Mouse (Mus musculus) limb, embryonic 14.5 days (tissue): ENCODE results near the gene Map2k7. TPM values are rescaled to one million over a fixed set of nuclear protein-coding genes. Genes with fewer than 3 reads are reported as not detected.

Experiments
- ATAC-seq: fragments of 200-750 bp; cut with Nextera tagmentation; 2 replicates; pipeline ENCODE4 v1.8.0; 2017; ENCODE audit warnings: low read depth, moderate number of reproducible peaks, moderate TSS enrichment; ENCODE audit not compliant: low FRiP score
- DNase-seq: peaks from one replicate; pipeline ENCODE4 v3.0.0-alpha.2; 2015; ENCODE audit warnings: low spot score
- H3K27ac ChIP-seq: fragments of 300-500 bp; sonication (generic); replicated peaks from 2 replicates; pipeline ENCODE4 v1.5.1; 2014; ENCODE audit warnings: low read depth, mild to moderate bottlenecking, low read length, moderate library complexity, mixed read lengths
- H3K27me3 ChIP-seq: fragments of 300-500 bp; sonication (generic); 2 replicates; pipeline ENCODE4 v1.6.1; 2014; ENCODE audit warnings: low read length, mixed read lengths; ENCODE audit not compliant: control insufficient read depth, insufficient read depth
- H3K36me3 ChIP-seq: fragments of 300-500 bp; sonication (generic); 2 replicates; pipeline ENCODE4 v1.6.1; 2014; ENCODE audit warnings: mild to moderate bottlenecking, low read length, moderate library complexity, mixed read lengths; ENCODE audit not compliant: control insufficient read depth, insufficient read depth
- H3K4me1 ChIP-seq: fragments of 300-500 bp; sonication (generic); 2 replicates; pipeline ENCODE4 v1.6.1; 2014; ENCODE audit warnings: antibody characterized with exemption, low read length, mixed read lengths; ENCODE audit not compliant: control insufficient read depth, insufficient read depth
- H3K4me2 ChIP-seq: fragments of 300-500 bp; sonication (generic); replicated peaks from 2 replicates; pipeline ENCODE4 v1.6.1; 2014; ENCODE audit warnings: low read depth, mild to moderate bottlenecking, low read length, moderate library complexity; ENCODE audit not compliant: severe bottlenecking
- H3K4me3 ChIP-seq: fragments of 300-500 bp; sonication (generic); replicated peaks from 2 replicates; pipeline ENCODE4 v1.5.1; 2014; ENCODE audit warnings: low read length
- H3K9ac ChIP-seq: fragments of 300-500 bp; sonication (generic); 2 replicates; pipeline ENCODE4 v1.6.1; 2014; ENCODE audit warnings: mild to moderate bottlenecking, low read depth, low read length, moderate library complexity; ENCODE audit not compliant: severe bottlenecking
- H3K9me3 ChIP-seq: fragments of 300-500 bp; sonication (generic); 2 replicates; pipeline ENCODE4 v1.6.1; 2016; ENCODE audit warnings: low read length; ENCODE audit not compliant: control insufficient read depth
- POLR2A ChIP-seq: fragments of 200-500 bp; IDR thresholded peaks from 2 replicates; pipeline ENCODE4 v1.8.0; 2012; ENCODE audit warnings: inconsistent platforms, mild to moderate bottlenecking, moderate library complexity, borderline replicate concordance; ENCODE audit not compliant: insufficient read depth, insufficient read length; ENCODE audit errors: extremely low read depth
- WGBS: fragments of 180-500 bp; shearing (Covaris S2); extraction: QIAGEN DNeasy Blood & Tissue Kit; methylation state at CpG from one replicate; pipeline ENCODE4 v1.1.7; 2014; 5-methylcytosine and 5-hydroxymethylcytosine counted together
- polyA plus RNA-seq, 2 experiments: library from polyadenylated mRNA; depleted of rRNA in 1 of 2; stranded (reverse) in 1 of 2; unstranded in 1 of 2; fragments of >200 nt; fragmentation: Nextera tagmentation in 1 of 2; extraction: Ambion mirVana in 1 of 2; gene quantifications; 2 replicates each; pipeline versions ENCODE4 v1.2.1 to v1.2.3; 2012 to 2014

The Map2k7 gene
- polyA plus RNA-seq, 2 experiments, result 18.5 to 65.3 TPM

DNA sequence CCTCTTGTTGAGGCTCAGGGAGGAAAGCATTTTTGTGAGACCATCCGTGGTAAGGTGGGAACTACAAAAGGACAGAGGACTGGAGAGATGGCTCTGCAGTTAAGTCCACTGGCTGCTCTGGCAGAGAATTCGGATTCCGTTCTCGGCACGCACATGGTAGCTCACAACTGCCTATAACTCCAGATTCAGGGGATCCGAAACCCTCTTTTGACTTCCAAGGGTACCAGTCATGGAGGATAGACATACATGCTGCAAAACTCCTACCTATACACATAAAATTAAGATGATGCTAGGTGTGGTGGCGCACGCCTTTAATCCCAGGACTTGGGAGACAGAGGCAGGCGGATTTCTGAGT is 37.5 kb downstream of the Map2k7 start:
- Histone ChIP-seq H3K4me1 (peaks cover 4% of the 10 kb centered on the region), H3K4me3 (peak overlapping the region; percentile 83), H3K27ac (peak overlapping the region; percentile 41; the same call in 1 of the 2 replicates), H3K9me3 (no peaks in the 10 kb centered on the region), H3K36me3 (peaks cover 26% of the 10 kb centered on the region), H3K27me3 (no peaks in the 10 kb centered on the region), H3K9ac (peak overlapping the region; percentile 77), H3K4me2 (peak overlapping the region; percentile 58)
- no peak for TF ChIP-seq POLR2A
- DNase-seq (no peak), ATAC-seq (peak; percentile 31)
- 21% methylated on average over 9 of the region's 9 CpGs for WGBS

DNA sequence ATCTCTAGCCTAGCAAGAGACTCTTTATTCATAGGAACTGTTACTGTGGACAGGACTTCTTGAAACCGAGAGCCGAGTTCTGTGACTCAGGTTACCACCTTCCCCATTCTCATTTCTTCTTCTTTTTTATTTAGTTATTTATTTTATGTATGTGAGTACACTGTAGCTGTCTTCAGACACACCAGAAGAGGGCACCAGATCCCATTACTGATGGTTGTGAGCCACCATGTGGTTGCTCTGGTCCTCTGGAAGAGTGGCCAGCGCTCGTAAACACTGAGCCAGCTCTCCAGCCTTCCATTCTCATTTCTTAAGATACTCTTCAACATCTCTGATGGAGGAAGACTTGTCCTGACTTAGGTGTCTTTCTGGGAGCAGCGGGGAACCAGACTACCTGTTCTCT is 54.2 kb downstream of the Map2k7 start:
- Histone ChIP-seq H3K4me2 (no peak overlapping the region), H3K9ac (no peak overlapping the region), H3K4me1 (no peaks in the 10 kb centered on the region), H3K27ac (no peak overlapping the region), H3K9me3 (no peaks in the 10 kb centered on the region), H3K27me3 (no peaks in the 10 kb centered on the region), H3K36me3 (peaks cover 96% of the 10 kb centered on the region), H3K4me3 (no peak overlapping the region)
- WGBS, result 86% methylated on average over 5 of the region's 5 CpGs
- TF ChIP-seq POLR2A, result no peak
- no peak for ATAC-seq
- no peak for DNase-seq

Other genes starting within 250 kb of the Map2k7 start
- gene Cd209f, start 132.9 kb upstream of the Map2k7 start, polyA plus RNA-seq (2012; rRNA removed), result 0.09 TPM in 1 of 2 replicates, not detected in the other
- not detected in 2 replicates for gene Cd209f, start 132.9 kb upstream of the Map2k7 start, polyA plus RNA-seq (2014; fragmentation: Nextera tagmentation; extraction: Ambion mirVana)
- not detected in 2 replicates for gene Cd209g, start 104.6 kb upstream of the Map2k7 start, polyA plus RNA-seq (2012; rRNA removed)
- not detected in 2 replicates for gene Cd209g, start 104.6 kb upstream of the Map2k7 start, polyA plus RNA-seq (2014; fragmentation: Nextera tagmentation; extraction: Ambion mirVana)
- 35.9 and 44.4 TPM in 2 replicates for gene Evi5l, start 72.2 kb upstream of the Map2k7 start, polyA plus RNA-seq (2012; rRNA removed)
- 24.6 and 29.7 TPM in 2 replicates for gene Evi5l, start 72.2 kb upstream of the Map2k7 start, polyA plus RNA-seq (2014; fragmentation: Nextera tagmentation; extraction: Ambion mirVana)
- 1.5 and 1.7 TPM in 2 replicates for gene Prr36, start 21.3 kb upstream of the Map2k7 start, polyA plus RNA-seq (2012; rRNA removed)
- 1.0 and 1.2 TPM in 2 replicates for gene Prr36, start 21.3 kb upstream of the Map2k7 start, polyA plus RNA-seq (2014; fragmentation: Nextera tagmentation; extraction: Ambion mirVana)
- gene Lrrc8e, start 11.9 kb upstream of the Map2k7 start, polyA plus RNA-seq (2012; rRNA removed), result 0.30 and 0.36 TPM in 2 replicates
- gene Lrrc8e, start 11.9 kb upstream of the Map2k7 start, polyA plus RNA-seq (2014; fragmentation: Nextera tagmentation; extraction: Ambion mirVana), result 0.37 and 0.40 TPM in 2 replicates
- 8.5 and 10.2 TPM in 2 replicates for gene Gm49320, start 125 bp downstream of the Map2k7 start, polyA plus RNA-seq (2012; rRNA removed)
- 1.2 and 1.3 TPM in 2 replicates for gene Gm49320, start 125 bp downstream of the Map2k7 start, polyA plus RNA-seq (2014; fragmentation: Nextera tagmentation; extraction: Ambion mirVana)
- 63.0 and 98.7 TPM in 2 replicates for gene Tgfbr3l, start 9.5 kb downstream of the Map2k7 start, polyA plus RNA-seq (2012; rRNA removed)
- 4.6 and 5.3 TPM in 2 replicates for gene Tgfbr3l, start 9.5 kb downstream of the Map2k7 start, polyA plus RNA-seq (2014; fragmentation: Nextera tagmentation; extraction: Ambion mirVana)
- gene Snapc2, start 14.3 kb downstream of the Map2k7 start, polyA plus RNA-seq (2012; rRNA removed), result 52.6 and 61.4 TPM in 2 replicates
- 50.6 and 55.8 TPM in 2 replicates for gene Snapc2, start 14.3 kb downstream of the Map2k7 start, polyA plus RNA-seq (2014; fragmentation: Nextera tagmentation; extraction: Ambion mirVana)
- gene Ctxn1, start 20.5 kb downstream of the Map2k7 start, polyA plus RNA-seq (2012; rRNA removed), result 102 and 151 TPM in 2 replicates
- 54.9 and 62.4 TPM in 2 replicates for gene Ctxn1, start 20.5 kb downstream of the Map2k7 start, polyA plus RNA-seq (2014; fragmentation: Nextera tagmentation; extraction: Ambion mirVana)
- gene Timm44, start 37.2 kb downstream of the Map2k7 start, polyA plus RNA-seq (2012; rRNA removed), result 100 and 103 TPM in 2 replicates
- gene Timm44, start 37.2 kb downstream of the Map2k7 start, polyA plus RNA-seq (2014; fragmentation: Nextera tagmentation; extraction: Ambion mirVana), result 69.1 and 75.8 TPM in 2 replicates
- gene Ccl25, start 86.5 kb downstream of the Map2k7 start, polyA plus RNA-seq (2012; rRNA removed), result 12.4 and 14.8 TPM in 2 replicates
- gene Ccl25, start 86.5 kb downstream of the Map2k7 start, polyA plus RNA-seq (2014; fragmentation: Nextera tagmentation; extraction: Ambion mirVana), result 11.4 and 11.5 TPM in 2 replicates
- gene Elavl1, start 86.7 kb downstream of the Map2k7 start, polyA plus RNA-seq (2012; rRNA removed), result 91.1 and 101 TPM in 2 replicates
- 226 and 237 TPM in 2 replicates for gene Elavl1, start 86.7 kb downstream of the Map2k7 start, polyA plus RNA-seq (2014; fragmentation: Nextera tagmentation; extraction: Ambion mirVana)